Mouse (Mus musculus): ENCODE measurements around the gene Dcaf1.

- TF ChIP-seq CTCF (IDR thresholded peaks at IDR 0.05; ENCODE audit: low read depth) = no peak
- TF ChIP-seq EP300 (IDR thresholded peaks at IDR 0.05; ENCODE audit: low read depth) = no peak
These were observed 67.6 kb downstream of the Dcaf1 start for GRCm38 (mm10) chr9:106889321-106889720.

Measured in liver, embryonic 14.5 days (tissue).